Mouse (Mus musculus): ENCODE measurements around the gene Asb5. TPM values are rescaled to one million over a fixed set of nuclear protein-coding genes. Genes with fewer than 3 reads are reported as not detected.

Gene Asb5
- total RNA-seq, 2 experiments from 2014 or later, result 1.1 to 1.4 TPM

DNA sequence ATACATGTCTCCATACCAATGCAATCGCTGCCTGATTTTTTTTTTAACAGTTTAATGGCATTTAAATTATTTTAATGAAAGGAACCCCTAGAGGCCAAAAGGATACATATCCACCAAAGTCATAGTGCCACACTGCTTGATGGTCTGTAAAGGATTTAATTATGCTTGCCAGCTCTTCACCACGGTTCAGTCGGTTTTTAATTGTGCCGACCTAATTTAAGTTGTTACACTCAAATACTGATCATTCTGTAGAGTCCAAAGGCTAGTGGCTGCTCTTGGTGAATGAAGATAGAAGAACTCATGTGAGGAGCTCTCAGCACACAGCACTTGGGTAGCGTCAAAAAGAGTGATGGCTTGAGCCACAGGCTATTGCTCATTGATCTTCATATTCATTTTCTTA is 5.8 kb downstream of the Asb5 start:
- DNase-seq (ENCODE audit: extremely low spot score in 1 of 2, low spot score in 1 of 2), result no peak

DNA sequence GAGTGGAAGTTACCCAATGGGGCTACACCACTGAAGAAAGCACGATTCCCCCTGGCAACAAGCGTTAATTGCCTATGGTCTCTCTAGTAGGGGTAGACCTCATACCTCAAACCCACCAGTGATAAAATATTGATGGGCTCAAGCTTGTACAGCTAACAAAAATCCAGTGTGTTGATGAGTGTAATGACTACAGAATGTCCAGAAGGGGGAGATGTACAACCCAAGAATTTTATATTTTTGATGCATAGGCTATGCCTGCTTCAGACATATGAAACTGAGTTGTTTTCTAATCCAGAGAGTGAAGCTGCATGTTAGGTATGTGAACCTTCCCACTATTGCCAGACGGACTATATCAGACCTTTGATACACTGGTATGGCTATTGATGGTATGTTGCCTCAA is 7.9 kb downstream of the Asb5 start:
- no peak for DNase-seq (ENCODE audit: extremely low spot score in 1 of 2, low spot score in 1 of 2)

DNA sequence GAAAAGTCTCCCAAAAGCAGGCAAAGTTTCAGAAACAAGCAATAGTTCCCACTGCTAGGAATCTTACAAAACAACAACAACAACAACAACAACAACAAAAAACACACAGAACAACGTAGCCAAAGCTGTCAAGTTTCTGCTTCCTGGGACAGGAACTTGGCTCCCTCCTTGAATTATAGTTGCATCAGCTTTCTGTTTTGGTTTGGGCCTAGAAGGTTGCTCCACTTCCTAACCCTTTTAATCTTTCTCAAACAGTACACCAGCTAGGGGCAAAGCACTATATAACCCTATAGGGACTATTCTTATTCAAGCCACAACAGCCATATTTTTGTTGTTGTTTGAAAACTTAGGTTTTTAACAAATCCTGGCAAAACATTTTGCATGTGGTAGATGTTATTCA is 12.0 kb downstream of the Asb5 start:
- no peak for DNase-seq (ENCODE audit: extremely low spot score in 1 of 2, low spot score in 1 of 2)

DNA sequence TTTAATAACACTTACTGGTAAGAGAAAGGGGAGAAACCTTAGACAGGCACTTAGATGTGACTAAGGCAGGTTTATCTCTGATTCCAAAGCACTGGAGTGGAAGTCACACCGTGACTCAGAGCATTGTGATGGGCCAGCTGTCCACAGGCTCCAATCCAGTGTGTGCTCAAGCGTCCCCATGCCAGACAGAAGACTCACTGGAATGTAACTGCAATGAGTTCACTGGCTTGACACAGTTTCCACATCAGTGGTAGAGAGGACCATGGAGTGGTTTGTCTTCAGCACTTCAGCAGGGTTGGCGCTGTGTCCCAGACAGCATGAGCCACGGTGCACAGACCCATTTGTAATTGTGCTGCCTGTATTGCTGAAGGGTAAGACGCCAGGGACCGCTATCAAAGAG is 19.0 kb downstream of the Asb5 start:
- DNase-seq (ENCODE audit: extremely low spot score in 1 of 2, low spot score in 1 of 2), result no peak

DNA sequence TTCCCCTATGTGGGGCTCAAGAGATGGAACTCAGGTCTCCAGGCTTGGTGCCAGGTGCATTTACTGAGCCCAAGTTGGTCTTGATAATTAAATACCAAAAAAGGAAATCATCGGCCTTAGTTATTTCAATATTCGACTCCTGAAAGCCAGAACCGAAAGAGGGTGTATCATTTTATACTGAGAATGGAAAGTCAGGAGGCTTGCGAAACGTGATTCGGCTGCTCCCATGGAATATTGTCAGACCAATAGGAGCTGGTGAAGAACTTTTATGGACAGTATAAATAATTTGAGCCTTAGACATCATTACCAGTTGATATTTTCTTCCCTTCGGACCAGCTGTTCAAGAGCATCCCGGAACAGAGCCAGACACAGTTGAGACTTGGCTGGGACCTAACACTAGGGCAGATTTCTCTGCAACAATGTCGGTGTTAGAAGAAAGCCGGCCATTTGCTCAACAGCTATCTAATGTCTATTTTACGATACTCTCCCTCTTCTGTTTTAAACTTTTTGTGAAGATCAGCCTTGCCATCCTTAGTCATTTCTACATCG is 20.7 kb downstream of the Asb5 start:
- DNase-seq (ENCODE audit: extremely low spot score in 1 of 2, low spot score in 1 of 2), result no peak

DNA sequence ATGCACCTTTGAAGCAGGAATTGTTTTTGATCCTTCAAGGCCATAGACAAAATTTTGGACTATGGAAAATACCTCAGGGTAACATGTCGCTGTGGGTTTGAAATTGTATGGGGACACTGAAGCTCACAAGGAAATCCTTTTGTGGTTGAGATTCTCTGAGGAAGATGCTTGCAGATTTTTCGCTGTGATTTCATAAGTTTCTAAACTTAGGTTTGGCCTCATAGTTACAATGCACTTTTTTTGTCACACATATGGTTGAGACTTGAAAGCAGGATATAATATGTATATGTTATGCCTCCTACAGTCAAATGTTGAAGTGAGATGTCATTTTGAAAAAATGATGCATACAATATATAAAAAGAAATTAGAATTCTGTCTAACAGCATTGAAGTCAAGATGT is 25.5 kb downstream of the Asb5 start:
- no peak for DNase-seq (ENCODE audit: extremely low spot score in 1 of 2, low spot score in 1 of 2)

DNA sequence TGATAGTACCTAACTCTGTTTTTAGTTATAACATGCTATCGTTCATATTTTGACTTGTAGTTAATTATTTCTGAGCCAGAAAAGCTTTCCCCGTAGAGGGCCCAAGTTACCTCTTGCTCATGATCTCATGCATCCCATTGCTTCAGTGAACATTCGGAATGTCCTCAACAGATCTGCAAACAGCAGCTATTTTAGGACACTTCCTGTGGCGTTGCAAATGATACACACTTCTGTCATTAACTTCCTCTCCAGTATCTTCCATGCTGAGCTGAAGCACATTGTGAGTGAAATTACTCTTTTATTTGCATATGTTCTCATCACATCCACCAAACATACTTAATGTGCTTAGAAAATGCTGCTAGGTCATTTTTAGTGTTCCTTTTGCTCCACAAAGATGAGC is 32.8 kb downstream of the Asb5 start:
- no peak for DNase-seq (ENCODE audit: extremely low spot score in 1 of 2, low spot score in 1 of 2)

DNA sequence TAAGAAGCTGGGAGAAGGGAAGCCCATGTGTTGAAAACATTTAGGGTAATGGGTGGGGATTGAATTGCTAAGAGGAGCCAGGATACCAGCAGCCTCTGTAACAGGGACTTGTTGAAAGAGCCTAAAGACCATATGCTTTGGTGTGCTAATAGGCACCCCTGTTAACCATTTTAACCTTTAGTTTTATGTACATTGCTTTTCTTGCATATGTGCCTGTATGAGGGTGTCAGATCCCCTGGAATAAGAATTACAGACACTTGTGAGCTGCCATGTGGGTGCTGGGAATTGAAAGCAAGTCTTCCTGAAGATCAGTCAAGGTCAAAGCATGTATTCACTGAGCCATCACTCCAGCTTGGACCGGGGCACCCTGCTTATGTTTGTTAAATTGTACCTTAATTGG is 35.8 kb downstream of the Asb5 start:
- no peak for DNase-seq (ENCODE audit: extremely low spot score in 1 of 2, low spot score in 1 of 2)

DNA sequence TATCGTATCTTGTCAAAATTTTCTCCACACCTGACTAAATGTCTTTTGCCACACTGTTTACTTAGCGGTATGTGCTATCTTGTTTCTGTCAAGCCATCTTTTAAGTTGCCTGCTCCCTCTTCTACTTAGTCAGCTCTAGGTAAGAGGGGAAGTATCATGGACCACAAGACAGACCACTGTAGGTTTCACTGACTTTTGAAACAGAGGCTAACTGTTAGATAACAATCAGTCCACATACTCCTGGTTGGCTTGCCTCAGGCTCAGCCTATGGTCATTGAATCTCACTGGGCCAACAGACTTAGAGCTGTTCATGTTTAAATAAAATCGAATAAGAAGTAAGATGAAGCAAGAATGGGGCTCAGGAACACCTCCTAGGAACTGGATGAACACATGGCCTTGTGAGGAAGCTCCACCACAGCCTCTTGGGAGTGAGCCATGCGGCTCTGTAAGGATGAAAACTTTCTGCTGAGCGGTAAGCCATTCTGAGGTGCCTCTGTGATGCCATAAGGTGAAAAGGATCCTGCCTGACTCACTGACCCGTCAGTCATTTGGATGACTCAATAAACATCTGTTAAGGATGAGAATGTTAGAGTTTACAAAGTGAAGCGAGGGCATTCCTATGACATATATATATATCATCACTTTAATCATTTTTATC is 36.4 kb downstream of the Asb5 start:
- DNase-seq (ENCODE audit: extremely low spot score in 1 of 2, low spot score in 1 of 2), result no peak

DNA sequence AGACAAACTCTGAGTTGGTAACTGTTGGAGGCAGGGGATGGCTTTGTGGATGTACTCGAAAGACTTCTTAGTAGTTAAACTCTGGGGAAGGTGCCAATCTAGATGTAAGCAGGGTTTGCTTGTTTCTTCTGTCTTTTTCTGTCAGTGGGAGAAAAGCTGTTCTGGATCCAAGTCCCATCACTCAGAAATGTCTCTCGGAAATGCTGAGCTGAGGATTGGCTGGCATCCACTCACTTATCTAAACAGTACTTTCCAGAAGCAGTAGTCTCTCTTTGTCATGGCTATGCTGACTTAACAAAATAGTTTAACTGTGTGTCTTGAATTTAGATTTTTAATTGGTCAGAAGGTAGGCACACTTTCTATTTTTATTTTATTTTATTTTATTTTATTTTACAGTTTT is 37.8 kb downstream of the Asb5 start:
- DNase-seq (ENCODE audit: extremely low spot score in 1 of 2, low spot score in 1 of 2), result no peak

DNA sequence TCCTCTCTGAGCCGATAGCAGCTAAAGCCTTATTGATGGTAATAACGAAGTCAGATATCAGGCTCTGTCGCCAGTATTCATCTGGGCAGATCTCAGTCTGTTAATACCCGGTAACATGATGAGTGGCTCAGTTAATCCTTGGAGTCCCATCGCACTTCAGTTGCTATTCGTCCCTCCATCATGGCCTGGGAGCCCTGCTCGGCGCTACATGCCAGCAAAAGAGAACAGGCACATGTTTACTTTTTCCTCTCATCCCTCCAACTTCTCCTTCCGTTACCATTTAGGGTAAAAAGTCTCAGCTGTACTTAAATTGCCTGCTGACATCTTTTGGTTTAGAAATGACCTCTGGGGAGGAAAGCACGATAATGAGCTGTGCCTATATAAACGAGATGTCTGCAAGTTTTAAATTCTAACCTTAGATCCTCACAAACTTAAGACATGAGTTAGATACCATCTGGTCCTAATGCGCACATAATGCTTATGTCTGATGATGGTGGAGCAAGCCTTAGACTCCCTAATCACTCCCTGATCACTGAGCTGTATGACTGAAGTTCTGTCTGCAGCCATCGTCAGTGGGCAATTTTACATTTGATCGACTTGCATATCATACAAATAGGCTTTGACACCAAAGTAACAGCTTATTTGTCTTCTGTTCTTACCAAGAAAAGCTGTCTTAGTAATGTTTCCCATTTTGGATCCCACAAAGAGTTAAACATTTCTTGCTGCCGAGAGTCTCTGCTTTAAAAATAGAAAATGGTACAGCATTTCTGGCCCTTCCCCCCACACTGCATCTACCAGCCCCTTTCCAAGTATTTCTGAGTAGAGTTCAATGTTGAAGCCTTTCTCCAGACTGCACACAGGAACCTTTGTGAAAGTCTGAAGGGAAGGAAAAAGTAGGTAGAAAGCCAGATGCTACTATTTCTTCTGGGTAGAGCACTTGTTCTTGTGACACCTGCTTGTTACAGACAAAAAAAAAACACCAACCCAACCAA is 41.5 kb downstream of the Asb5 start:
- DNase-seq (ENCODE audit: extremely low spot score in 1 of 2, low spot score in 1 of 2), result no peak

DNA sequence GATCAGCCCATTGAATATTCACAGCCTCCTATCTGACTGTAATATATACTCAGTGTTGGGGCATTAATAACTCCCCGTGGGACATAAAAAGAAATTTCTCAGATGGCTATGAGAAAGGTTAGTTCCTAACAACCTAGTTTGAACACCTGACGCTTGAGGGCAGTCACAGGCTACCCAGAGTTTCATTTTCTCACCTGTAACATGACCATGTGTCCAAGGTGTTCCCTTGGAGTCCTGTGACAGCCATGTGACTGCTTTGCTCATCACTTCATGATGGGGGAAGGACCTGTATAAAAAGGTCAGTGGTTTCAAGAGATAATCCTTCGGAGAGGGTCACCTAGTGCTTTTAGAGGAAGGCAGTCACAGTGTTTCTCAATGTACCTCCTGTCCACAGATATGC is 52.1 kb downstream of the Asb5 start:
- DNase-seq (ENCODE audit: extremely low spot score in 1 of 2, low spot score in 1 of 2), result no peak

DNA sequence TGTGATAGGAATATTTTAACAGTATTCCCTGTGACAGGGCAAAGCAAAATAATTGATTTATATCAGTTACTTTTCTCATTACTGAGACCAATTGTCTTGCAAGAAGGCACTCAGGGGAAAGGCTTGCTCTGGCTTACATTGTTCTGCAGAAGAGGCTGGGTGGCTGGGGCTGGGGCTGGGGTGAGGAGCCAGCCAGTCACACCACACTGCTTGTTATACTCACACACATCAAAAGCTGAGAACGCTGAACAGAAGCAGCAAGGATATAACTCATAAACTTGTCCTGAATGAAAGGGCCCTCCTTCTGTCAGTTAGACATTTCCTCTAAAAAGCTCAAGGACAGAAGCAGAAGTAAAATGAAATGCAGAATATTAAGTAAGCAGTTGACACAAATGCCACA is 53.5 kb downstream of the Asb5 start:
- DNase-seq (ENCODE audit: extremely low spot score in 1 of 2, low spot score in 1 of 2), result no peak

DNA sequence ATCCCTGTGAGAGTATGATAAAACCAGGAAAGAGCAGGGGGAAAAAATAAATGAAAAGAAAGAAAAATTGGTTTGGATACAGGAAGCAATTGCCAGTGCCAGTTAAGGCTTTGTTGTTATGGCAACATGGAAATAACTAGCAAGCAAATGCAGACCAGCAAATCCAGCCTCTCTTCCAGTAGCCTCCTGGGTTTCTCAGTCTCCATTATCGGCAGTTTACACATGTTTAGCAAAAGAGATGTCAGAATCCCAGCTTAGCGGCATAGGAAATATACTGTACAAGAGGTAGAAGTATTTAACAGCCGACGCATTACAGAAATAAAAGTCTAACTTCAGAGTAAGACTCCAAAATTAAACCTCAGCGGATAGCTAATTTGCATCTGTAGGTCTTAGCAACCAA is 65.3 kb downstream of the Asb5 start:
- no peak for DNase-seq (ENCODE audit: extremely low spot score in 1 of 2, low spot score in 1 of 2)

DNA sequence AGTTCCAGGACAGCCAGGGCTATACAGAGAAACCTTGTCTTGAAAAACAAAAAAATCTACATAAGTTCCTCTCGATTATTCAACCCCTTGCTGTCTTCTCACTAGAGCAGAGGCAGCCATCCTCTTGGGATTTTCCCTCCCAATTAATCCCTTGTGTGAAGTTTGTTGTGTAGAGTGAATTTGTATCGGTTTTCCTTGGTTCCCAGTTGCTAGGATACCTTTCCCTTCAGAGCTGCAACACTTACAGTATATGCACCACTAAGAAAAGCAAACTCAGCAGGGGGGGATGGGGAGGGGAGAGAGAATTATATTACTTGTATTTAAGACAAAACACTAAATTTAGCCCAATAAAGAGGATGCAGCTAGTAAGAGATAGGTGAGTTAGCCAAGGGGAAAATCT is 66.7 kb downstream of the Asb5 start:
- DNase-seq (ENCODE audit: extremely low spot score in 1 of 2, low spot score in 1 of 2), result no peak

DNA sequence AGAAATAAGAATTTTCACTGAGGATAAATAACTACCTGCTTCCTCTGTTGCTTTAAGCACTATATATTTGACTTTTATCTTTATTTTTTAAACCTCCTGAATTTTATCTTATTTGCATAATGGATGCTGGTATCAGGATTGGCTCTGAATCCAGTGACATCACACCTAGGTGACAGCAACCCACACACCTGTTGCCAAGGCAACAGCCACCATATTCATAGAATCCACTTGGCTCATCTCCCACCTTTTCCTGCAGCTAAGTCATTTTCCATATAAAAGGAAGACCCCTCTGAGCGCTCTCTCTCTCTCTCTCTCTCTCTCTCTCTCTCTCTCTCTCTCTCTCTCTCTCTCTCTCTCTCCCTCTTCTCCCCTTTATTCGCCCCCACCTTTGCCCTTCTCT is 67.6 kb downstream of the Asb5 start:
- DNase-seq (ENCODE audit: extremely low spot score in 1 of 2, low spot score in 1 of 2), result no peak

DNA sequence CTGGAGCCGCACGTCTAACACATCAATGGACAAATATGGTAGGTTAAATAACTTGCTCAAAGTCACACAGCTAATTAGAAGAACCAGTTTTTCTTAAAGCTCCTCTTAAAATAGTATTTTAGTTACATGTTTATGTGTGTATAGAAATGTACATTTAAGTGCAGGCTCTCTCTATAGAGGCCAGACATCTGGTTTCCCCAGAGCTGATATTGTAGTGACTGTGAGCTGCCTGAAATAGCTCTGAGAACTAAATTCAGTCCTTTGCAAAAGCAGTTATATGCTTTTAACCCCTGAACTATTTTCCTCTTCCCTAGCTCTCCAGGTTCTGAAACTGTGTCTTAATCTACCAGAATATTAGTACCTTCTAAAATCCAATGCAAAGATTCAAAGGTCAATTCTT is 68.0 kb downstream of the Asb5 start:
- DNase-seq (ENCODE audit: extremely low spot score in 1 of 2, low spot score in 1 of 2), result no peak

DNA sequence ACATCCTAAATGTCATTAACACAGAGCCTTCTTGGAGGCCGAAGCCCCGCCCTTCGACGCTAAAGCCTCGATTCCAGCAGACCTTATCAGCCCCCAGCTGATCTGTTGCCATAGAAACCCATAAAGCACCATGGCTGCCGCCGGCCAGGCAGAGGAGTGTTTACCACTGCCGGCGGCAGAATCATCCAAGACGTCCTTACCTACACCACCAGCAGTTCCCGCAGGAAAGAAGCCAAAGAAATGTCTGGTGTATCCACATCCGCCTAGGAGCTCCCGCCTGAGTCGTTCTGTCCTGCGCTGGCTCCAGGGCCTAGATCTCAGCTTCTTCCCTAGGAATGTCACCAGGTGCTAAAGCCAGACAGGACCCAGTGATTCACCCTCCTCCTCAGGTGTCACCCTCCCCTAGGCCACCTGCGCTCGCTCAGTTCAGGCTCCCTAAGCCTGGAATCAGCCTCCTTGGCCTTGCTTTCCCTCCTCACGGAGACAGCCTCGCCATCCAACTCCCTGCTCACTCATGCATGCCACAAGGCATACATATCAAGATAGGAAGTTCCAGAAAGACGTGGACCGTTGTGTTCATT is 71.4 kb downstream of the Asb5 start, which contains the start of gene Spata4:
TSS of gene Spata4 (plus strand) at position 111 of the 581 bp plus-strand sequence.
- DNase-seq (ENCODE audit: extremely low spot score in 1 of 2, low spot score in 1 of 2), result peak; percentile 24 to 30

DNA sequence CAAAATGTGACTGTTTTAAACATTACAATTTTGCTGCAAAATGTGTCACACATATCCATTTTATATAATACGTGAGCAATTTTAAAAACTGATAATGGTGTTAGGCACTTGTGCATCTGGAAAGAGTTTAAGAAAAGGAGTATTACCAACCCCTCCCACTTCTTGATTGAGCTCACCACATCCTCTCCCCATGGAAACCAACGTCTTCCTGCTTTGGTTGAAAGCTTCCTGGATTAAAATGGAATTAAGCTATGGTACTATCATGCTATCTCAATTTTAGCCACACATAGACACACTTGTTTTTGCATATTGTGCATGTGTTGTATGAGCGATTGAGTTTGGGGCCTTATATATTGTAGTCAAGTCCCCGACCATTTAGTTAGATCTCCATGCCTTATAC is 74.1 kb downstream of the Asb5 start:
- DNase-seq (ENCODE audit: extremely low spot score in 1 of 2, low spot score in 1 of 2), result no peak

DNA sequence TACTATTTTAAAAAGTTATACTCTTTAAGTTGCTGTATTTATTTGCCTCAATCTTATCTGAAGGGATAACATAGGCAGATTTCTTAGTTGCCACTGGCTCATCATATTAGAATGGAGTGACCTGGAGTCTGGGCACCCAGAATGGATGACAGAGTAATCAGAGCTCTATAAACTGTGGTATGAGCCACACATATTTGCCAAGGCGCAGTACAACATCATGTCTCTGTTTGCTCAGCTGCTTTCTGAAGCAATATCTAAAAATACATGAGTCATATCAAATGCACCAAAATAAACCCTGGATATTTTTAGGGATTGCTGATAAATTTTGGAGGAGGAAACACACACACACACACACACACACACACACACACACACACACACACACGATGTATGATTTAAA is 80.0 kb downstream of the Asb5 start:
- no peak for DNase-seq (ENCODE audit: extremely low spot score in 1 of 2, low spot score in 1 of 2)

DNA sequence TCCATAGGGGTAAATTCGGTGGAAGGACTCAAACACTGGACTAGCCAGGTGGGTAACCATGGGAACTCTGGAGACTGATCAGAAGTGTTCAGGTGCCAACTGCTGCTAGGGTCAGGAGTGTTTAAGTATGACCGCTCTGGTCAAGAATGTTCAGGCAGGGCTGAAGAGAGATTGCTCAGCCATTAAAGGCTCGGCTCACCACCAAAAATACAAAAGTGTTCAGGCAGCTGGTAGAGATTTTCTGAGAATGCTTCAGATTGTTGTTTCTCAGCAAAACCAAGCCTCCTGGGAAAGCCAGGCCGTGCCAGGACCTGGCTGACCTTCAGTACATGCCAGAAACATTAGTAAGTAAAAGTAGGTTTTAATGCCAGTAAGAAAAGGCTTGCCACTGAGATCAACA is 80.9 kb downstream of the Asb5 start:
- DNase-seq (ENCODE audit: extremely low spot score in 1 of 2, low spot score in 1 of 2), result no peak
